Mouse (Mus musculus) spleen, adult 12 weeks (tissue): ENCODE data around the gene Sema4a.

Source experiments
- DNase-seq: peaks from one replicate; pipeline ENCODE4 v3.0.0; 2022; ENCODE audit warnings: low spot score

Sema4a gene

DNA sequence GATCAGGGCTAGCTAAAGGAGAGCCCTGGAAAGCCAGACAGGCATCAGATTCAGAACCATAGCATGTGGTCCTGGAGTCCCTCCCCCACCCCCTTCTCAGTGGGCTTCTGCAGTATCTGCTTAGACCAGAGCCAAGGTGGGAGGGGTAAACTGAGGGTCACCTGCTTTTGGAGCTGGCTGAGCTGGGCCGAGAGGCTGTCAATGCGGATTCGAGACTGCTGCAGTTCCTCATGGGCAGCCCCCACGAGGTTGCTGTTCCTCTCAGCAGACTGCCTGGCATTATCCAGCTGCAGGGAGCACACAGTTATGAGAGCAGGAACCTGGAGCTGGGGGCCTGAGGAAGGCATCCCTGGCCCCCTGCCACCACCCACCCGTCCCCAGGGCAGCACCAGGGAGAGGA is 25.1 kb upstream of the Sema4a start:
- no peak for DNase-seq

DNA sequence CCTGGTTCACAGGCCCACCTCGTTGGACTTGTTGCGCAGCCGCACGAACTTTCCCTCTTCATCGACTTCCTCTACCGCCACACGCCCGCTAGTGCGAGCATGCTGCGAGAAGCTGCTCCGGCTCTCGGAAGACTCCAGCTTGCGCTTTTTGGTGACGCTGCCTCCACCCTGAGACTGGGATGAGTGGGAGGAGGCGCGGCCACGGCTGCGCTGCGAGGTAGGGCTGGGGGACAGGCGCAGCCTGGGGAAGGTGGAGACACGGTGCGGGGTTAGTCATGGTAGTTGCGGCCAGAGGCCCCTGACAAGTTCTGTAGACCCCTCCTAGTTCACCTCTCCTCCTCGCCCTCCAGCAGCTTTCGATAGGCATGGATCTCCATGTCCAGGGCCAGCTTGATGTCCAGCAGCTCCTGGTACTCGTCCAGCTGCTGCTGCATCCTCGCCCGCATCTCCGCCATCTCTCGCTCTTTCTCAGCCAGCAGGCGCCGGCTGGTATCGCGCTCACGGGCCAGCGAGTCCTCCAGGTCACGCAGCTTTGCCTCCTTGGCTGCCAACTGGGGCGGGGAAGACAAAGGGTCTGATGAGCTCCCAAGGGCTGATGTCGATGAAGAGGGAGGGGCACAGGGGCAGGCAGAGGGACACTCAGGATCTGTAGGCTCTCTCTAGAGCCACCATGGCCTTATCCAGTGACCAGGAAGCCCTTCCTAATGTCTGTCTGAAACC is 23.8 kb upstream of the Sema4a start:
- DNase-seq: no peak

DNA sequence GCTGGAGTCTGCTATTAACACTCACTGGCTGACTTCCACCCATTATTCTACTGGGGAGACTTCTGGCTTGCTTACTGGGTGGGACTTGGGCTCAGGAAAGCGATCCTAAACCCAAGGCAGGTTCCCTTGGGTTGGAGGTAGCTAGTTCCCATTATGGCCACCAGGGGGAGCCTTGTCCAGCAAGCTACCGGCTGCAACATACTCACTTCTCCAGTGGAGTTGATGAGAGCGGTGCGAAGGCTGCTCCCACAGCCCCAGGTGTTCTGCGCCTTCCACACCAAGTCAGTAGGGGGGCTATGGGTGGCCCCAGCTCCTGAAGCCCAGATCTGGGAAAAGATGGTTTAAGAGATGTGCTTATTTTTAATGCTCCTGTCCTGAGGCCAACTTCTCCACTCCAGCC is 22.6 kb upstream of the Sema4a start:
- DNase-seq: peak; percentile 64

DNA sequence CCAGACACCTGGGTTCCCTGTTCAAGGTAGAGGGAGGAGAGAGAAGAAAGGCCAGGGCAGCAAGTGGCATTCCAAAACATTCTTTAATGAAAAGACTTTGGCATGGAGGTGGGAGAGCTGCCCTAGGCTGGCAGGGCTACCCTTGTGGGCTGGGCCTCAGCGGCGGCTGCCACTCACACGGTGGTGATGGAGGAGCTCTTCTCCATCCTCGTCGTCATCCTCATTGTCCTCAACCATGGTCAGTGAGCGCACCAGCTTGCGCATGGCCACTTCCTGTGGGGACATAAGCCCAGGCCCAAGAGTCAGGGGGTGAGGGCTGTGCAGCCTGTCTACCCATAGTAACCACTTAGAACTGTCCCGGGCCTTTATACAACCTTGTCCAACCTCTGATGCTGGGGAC is 22.2 kb upstream of the Sema4a start:
- DNase-seq: no peak

DNA sequence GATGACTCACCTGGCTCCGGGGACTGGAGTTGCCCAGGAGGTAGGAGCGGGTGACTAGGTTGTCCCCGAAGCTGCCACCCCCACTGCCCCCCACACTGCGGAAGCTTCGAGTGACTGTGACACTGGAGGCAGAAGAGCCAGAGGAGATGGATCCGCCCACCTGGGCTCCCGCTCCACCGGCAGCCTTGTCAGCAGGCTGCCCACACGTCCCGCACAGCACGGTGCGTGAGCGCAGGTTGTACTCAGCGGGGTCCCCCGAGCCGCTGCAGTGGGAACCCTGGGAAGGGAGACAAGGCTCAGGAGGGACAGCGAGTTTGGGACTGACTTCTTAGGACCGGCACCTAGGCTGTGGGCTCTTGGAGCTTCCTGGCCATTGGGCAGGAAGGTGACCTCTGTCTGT is 21.4 kb upstream of the Sema4a start:
- DNase-seq: no peak

DNA sequence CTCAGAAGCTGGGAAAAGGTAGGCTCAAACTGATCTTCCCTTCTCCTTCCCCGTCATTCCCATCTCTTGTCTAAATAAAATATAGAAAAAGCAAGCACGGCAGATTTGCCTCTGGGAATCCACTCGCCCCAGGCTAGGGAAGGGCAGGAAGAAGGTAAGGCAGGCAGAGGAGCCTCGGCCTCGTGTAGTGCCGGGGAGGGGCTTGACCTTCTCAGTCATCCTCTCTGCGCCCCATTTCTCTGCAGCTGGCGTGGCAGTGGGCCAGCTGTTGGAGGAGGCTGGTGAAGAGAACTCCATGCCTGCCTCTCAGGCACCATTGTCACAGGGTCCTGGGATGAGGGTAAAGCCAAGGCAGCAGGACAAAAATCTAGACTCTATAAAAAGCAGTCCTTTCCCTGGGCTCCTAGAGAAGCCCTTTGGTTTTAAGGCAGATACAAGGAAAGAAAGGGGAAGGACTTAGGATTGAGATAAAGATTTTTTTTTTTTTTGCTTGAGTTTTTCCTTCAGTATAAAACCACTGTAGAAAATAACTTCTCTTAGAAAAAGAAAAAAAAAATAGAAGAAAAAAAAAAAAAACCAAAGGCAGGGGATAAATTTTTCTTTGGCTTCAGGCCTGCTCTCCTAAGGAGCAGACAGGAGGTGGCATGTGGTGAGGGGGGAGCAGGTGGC is 20.5 kb upstream of the Sema4a start:
- no peak for DNase-seq

DNA sequence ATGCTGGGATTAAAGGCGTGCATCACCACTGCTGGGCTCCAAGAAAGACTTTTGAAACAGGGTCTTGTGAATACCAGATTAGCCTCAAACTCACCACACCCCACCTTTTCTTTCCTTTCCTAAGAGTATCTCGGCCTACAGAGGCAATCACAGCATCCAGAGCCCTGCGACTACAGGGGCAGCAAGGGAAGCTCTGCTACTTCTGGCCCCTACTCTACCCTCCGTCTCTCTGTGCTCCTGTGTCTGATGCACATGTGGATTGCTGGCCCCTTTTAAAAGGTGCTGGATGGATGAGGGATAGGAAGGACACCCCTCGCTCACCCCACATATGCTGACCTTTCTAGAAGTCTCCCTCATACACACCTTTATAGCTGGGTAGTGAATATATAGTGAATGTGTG is 19.7 kb upstream of the Sema4a start:
- DNase-seq: no peak

DNA sequence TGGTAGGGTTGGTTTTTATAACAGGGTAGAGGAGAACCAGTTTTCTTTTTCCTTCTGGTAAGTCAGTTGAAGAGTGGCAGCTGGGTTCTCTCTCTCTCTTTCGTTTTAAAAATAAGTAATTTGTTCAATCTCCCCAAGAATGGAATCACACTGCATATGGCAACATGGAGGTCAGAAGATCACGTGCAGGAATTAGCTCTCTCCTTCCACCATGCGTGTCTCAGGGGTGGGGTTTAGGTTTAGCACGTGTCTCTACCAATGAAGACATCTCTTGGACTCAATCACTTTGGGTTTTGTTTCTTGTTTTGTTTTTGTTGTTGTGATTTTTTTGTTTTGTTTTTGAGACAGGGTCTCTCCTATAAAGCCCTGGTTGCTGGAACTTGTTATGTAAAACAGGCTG is 18.8 kb upstream of the Sema4a start:
- no peak for DNase-seq

DNA sequence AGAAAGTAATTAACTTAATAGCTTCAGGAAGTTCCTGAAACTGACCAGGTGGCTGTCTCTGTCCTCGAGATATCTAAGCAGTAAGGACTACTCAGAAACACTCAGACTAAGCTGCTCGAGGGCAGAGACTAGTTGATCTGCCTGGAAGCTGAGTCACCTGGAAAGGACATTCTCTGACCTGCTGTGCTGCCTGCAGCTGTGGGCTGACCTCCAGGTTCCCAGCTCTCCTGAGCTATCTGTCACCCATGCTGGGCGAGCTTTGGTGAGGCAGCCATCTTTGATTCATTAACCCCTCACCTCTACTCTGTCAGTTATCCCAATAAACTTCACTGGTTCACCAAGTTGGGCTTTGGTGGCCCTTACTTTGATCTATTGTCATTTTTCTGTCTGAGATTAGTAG is 18.2 kb upstream of the Sema4a start:
- DNase-seq: no peak

DNA sequence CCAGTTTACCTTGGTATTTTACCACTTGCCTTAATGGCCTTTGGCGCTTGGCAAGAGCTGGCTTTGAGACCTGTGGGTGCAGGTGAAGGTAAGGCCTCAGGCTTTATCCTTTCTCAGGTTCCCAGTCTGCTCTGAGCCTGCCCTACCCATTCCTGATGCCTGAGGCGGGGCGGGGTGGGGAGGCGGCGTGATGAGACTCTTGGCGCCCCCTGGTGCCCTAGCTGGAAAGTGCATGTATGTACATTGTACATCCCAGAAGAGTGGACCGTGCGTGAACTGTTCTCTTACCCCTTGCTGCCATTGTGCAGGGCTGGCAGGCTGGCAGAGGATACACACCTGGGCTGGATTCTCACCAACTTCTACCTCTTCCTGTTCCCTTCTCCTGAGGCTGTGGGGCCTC is 16.8 kb upstream of the Sema4a start:
- DNase-seq: peak; percentile 75

DNA sequence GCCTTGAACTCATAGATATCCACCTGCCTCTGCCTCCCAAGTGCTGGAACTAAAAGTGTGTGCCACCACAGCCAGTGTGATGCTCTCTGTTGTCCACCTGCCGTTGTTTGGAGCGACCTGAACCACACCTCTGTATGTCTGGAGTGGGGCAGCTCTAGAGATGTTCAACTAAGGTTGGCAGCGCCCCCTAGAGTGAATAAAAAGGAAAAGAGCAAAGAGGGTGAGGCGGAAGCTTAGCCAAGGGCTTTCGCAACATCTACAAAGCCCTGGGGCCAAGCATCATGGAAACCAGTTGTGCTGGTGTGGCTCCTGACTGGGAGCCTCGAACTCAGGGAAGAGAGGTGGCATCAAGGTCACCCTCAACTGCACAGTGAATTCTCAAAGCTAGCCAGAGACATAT is 15.4 kb upstream of the Sema4a start:
- no peak for DNase-seq

DNA sequence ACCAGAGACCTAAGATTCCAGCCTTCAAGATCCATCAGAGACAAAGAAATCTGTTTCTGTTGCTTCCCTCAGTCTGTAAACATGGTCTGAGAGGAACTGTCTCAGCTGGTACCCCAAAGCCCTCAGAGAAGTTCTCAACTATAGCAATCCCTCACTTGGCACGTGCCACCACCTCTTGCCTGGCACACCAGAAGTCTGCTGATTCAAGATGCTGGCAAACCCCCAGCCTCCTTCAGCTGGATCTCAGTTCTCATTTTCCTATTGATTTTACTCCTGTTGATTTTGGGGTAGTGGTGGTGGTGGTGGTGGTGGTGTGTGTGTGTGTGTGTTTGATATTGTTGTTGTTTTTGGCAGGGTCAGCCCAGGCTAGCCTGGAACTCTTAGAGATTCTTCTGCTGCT is 12.6 kb upstream of the Sema4a start:
- DNase-seq: no peak

DNA sequence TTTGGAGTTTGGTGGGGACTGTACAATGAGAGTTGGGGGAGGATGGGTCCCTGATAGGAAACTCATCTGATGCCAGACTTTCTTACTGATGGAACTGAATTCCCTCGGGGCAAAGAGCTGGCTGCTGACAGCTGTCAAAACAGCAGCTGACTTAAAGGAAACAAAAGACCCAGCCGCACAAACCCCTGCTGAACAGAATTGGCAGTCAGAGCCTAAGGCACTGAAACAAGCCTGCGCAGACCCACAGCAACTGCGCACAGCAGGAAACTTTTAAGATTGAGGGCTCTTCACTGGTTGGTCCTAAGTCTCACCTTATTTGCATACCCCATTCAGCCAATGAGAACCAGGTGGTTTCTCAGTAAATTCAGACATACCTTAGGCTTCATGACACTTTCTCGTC is 12.0 kb upstream of the Sema4a start:
- DNase-seq: no peak

DNA sequence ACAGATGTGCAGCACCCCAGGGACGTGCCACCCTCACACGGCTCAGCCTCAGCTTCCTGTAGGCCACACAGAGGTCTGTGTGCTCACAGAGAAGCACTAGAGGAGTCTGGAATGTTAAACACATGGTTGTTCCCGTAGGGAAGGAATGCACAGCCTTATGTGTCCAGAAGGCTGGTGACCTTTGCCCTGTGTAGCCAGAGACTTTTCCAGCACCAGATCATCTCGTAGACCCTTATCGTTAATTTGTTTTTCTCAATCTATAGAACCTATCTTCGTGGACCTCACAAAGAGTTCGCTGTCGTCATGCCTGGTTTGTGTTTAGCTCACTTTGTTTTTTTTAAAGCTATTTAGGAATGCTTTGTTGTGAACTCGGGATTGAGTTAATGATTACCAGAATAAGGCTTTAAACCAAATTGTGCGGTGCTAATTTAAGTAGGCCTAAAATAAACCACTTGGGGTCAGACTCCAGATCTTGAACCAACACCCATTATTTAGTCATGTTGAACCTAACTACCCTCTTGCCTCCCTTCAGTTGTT is 10.0 kb upstream of the Sema4a start:
- DNase-seq: no peak

DNA sequence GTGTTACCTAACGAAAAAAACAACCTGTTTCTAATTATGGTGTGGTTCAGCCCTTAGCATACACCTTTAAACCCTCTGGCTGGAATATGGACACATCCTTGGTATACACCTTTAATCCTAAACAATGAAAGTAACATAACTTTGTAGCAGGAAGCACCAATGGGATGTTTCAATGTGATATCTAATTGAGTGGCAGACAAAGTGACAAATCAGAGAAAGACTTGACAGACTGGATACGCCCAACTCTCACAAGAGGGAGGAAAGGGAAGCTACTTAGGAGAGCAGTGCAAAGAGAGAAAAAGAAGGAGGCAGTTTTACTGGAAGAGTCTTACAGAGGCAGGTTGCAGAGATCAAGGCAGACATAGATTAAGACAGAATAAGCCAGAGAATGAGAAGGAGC is 8.5 kb upstream of the Sema4a start:
- no peak for DNase-seq

DNA sequence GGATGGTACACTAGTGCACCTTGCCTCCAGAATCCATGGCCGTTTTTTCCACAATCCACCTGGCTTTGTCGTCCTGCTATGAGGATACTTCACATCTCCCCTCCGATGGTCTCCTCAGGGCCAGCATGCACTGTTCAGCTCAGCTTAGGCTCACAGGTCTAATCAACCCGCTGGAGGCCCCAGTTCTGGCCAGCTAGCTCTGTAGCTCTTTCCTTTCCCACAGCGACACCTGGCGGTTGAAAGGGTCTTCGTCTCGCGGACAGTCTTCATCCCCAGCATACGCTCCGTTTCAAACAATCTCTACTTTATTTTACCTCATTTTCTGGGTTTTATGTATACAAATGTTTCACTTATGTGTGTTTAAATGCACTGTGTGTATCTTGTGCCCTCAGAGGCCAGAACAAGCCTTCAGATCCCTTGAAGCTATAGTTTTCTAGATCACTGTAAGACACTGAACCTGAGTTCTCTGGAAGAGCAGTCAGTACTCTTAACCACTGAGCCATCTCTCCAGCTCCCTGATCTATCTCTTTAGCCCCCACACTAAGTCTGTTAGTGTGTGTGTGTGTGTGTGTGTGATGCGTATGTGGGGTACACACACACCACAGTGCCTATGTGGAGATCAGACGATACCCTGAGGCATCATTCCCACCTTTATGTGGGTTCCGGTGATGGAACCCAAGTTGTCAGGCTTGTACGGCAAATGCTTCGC is 6.3 kb upstream of the Sema4a start:
- DNase-seq: peak; percentile 76

DNA sequence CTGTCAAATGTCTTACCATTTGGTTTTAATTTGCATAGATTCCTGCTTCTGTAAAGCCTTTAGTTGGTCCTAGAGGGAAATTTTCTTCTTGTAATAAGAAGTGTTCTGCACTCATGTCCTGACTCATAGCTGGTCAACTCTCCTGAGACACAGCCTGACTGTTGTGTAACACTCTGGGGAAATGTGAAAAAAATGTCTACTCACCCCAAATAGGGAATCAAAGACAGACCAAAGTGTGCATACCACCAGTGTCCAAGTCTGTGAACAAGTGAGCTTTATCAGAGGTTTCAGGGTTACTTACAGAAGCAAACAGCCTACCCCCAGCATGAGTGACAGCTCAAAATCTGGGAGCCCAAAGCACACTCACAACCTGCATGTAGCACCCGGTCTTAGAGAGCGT is 4.1 kb upstream of the Sema4a start:
- no peak for DNase-seq

DNA sequence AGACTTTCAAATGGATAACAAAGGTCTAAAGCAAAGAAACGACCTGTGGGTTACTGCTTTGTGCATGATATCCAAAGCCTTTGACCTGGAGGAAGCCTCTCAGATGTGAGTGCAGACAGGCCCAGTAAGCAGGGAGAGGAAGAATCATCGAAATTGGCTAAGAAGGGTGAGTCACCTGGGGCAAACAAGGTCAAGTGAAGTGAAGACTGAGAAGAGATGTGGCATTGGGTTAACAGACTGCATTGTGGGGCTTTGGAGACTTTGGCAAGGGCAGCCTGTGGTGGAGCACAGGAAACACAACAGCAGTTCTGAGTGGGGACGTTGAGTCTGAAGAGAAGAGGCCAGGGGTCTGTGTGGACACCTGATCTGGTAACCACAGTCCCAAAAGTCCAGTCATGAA is 3.4 kb upstream of the Sema4a start:
- no peak for DNase-seq

DNA sequence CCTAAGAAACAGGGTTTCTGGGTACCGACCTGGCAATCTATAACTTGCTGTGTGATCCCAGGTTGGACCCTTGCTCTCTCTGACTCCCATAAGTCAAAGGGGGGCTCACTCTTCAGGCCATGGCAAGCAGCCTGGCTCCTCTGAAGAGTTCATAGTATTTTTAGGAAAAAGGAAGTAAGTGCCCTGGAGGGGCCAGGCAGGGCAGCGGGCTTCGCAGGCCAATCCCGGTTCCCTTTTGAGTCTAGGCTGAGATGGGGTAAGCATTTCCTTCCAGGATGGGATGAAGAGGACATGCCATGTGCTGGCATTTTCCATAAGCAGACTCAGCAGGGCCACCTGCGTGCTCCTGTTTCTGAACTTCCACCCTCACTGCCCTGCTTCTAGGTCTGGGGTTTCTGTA is 953 bp downstream of the Sema4a start:
- DNase-seq: no peak

DNA sequence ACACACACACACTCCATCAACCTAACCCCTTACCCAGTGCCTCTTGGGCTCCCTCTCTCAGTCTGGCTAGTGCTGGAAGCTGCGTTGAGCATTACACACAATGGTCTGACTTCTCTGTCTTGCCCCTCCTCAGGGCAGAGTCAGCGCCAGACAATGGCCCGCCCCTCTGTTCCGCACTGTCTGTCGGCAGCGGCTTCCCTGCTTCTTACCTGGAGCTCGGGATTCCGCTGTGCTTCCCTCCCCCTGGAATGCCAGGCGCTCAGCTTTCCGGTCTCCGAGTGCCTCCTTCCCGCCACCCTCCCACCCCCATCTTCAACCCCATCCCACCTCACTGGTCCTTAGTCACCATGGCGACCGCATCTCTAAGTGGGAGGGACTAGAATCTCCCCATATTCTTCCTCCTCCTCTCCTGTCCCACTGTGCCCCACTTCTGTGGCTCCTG is 2.2 kb downstream of the Sema4a start:
- no peak for DNase-seq

DNA sequence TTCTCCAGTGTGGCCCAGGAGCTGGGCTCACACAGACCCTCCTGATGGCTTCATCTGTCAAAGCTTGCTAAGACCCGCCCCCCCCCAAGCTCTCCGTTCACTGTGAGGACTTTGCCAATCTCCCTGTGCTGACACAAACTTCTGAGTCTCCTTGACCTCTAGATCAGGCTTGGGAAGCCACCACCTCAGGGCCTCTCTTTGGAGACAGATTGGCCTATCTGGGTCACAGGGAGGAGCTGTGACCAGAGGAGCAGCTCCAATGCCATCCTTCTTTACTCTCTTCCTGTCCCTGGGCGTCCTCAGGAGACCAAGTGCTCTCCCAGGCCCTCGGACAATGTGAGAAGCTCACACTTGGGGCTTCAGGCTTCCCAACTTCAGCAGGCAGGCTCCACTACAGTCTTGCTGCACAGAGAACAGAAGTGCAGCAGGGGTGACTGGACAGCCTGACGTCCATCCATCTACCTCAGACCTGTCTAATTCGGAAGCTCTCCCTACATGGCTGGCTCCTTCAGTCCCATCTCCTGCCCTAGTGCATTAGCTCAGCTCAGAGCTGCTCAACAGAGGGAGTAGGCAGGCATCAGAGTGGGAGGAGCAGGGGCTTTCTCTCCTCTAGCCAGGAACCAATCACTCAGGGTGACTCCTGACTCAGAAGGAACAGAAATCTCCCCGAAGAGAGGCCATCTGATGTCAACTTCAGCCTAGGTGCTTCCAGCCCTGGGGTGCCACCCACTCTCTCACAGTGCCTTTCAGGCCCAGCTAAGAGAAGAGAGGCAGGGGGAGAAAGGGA is 4.0 kb downstream of the Sema4a start:
- no peak for DNase-seq

DNA sequence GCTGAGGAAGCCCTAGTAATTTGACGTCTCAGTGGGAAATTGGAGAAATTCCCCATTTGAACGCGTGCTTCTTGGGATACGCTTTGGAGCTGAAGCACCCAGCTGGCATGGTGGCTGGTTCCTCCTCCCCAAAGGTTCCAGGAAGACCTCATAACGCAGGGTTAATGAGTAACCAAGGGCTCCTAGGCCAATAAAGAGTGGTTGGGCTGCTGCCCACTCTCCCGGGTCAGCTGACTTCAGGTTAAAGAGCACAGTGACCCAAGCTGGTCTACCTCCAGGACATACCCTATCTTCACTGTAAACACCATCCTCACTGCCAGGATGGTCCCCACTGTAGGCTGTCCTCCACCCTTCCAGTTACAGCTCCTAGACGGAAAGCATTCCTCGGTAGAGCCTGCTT is 4.7 kb downstream of the Sema4a start:
- DNase-seq: no peak
